Mouse (Mus musculus) liver (tissue): ENCODE results near the gene Arl4c.

ENCODE experiments used
- DNase-seq: peaks from one replicate; pipeline ENCODE4 v3.0.0-alpha.2; 2020; ENCODE audit warnings: mixed read lengths

The Arl4c gene

GRCm38 (mm10) chr1:88699856-88700791, 1.9 kb downstream of the Arl4c start:
- peak; percentile 15 for DNase-seq

DNA sequence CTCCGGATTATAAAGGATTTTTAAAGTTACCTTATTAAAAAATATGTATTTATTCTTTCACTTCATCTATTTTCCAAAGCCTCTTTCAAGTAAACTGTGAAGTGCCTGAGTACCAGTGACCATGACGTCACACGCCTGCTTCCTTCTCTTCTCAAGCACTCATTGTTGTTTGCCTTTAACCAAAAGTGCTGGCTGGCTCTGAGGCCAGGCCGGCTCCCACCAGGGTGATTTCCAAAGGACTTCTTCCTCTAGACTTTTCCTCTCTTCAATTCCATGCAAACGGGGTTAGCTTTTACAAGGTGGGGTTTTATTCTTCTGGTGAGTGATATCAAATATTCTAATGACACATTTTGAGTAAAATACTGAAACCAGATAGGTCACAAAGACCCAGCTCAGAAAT, 2.6 kb downstream of the Arl4c start:
- peak; percentile 11 for DNase-seq

GRCm38 (mm10) chr1:88698926-88699325, 3.1 kb downstream of the Arl4c start:
- DNase-seq, result no peak

GRCm38 (mm10) chr1:88698131-88698530, 3.9 kb downstream of the Arl4c start:
- DNase-seq, result no peak

DNA sequence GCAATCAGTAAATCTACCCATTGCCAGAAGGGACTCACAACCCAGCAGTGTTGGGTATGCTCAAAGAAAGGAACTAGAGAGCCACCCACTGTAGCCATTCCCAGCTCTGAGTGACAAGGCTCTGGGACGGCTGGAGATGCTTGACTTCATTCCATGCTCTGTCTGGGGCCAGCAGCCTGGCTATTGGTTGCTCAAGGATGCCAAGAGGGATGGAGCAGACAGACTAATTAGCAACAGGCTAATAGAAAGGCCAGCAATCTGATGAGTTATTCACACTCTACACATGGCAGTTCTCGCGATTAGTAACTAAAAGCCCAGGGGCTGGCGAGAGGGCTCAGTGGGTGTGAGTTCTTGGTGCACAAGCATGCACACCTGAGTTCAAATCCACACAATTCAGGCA, 5.6 kb downstream of the Arl4c start:
- no peak for DNase-seq

DNA sequence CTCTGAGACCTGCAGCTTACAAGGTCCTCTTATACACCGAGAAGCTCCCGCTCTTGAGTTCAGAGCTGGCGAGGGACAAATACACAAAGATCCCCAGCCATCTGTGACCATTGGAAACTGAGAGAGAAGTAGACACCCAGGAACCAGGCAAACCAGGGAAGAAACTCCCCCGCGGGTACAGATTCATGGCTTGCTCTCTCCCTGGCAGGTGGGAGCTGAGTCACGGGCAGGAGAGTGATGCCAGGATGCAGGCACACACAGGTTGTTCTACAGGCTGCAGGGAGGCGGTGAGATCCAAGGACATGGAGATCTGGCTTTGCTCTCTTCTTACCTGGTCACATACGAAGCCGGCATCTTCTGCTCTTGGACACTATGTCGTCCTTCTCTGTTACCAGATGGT, 7.7 kb downstream of the Arl4c start:
- no peak for DNase-seq

DNA sequence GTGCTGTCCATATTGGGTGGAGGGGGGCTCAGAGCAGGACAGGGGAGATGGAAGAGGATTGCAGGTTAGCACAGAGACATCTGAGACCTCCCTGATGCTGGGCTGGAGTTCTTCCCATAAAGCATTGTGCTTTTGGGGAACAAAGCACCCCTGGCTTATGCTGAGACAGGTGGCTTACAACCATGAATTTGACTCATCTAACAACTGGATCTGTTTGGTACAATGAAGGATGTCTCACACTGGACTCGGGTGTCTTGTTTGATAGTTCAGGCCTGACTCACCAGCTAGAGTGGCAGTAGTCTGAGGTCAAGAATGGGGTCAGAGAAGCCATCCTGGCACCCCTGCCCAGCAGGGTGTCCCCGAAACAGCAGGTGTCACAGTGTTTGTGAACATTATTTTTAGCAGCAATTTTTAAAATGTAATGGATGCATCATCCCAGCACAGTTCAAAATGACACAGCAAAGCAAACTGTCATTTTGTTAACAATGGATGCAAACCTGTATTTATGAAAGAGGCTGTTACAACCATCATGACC, 9.7 kb downstream of the Arl4c start:
- no peak for DNase-seq

GRCm38 (mm10) chr1:88690601-88691000, 11.4 kb downstream of the Arl4c start:
- DNase-seq, result no peak

GRCm38 (mm10) chr1:88684765-88685164, 17.3 kb downstream of the Arl4c start:
- no peak for DNase-seq

- no peak for DNase-seq
Measured at GRCm38 (mm10) chr1:88681596-88681995, 20.4 kb downstream of the Arl4c start.

- DNase-seq, result no peak
Measured at GRCm38 (mm10) chr1:88680804-88681203, 21.2 kb downstream of the Arl4c start.

DNA sequence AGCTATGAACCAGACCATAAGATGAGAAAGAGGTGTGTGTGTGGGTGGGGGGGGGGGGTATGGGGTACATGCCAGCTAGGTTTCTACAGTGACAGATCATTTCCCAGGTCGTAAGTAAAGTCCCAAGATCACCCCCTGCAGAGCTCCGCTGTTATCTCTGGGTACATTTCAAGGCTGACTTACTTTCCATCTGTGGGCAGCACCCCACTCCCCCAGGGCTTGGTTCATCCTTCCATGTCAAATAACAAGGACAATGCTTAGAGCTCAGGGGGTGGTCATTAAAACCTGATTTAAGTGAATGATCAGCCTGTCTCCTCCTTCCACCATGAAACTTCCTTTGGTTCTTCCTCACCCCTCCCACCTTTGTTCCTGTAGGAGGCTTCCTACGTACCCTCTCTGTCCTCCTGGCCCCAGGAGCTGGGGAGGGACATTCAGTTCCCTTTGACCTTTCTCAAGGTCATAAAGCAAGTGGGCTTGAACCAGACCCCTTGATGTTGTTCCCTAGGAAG, 23.7 kb downstream of the Arl4c start:
- DNase-seq, result no peak

GRCm38 (mm10) chr1:88670807-88671206, 31.2 kb downstream of the Arl4c start:
- DNase-seq, result no peak

DNA sequence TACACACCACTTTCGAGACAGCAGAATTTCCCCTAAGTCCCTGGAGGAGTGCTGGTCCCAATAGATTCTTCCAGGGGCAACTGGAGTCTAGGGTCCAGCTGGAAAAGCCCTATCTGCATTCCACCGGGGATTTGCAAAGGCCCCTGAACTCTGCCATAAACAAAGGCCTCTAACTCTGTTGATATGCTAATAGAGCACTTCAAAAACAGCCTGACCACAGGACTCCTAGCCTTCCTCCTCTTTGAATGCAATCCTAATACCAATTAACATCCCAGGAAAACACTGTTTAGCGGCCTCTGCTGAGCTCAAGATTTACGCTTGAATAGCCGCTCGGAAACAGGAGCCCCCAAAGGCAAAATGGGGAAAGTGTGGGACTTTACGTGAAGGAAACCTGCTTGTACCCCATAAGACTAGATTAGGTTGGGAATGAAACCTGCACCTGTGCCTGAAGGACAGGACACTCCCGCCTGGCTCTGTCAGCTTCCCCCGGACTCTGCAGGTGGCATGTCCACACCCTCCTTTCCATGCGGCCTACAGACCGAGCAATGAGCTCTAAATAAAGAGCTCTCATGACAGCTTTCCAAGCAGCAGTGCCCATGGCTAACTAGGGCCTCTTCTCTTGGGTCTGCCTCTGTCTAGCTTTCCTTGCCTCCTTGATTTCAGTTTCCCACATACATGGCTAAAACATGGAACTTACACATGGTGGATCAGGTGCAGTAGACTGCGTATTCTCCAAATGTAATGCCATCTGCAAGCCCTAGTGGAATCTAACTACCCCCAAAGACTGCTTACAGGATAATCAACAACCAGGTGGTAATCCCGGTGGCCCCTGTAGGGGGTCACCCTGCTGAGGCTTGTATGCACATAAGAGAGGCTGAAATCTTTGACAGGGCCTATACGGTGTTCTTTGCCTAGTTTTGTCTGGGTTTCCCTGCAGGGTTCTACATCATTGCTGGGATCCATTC, 32.9 kb downstream of the Arl4c start:
- DNase-seq, result no peak

GRCm38 (mm10) chr1:88668353-88668752, 33.7 kb downstream of the Arl4c start:
- no peak for DNase-seq

DNA sequence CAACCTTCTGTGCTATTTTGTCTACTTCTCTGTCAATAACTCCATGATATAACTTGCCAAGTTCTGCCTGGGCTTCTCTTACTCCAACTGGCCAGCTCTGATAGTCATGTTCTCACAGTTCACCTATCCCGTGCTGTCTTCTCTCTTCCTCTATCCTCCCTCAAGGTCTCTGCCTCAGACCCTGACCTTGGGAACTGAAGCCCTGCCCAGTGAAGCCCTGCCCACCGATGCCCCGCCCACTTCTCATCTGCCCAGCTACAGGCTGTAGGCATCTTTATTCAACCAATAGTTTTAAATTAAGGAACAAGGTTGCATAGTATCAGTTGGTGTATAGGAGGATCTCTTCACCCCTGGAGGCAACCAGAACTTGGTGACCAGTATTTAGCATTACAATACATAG, 37.4 kb downstream of the Arl4c start:
- DNase-seq, result no peak

GRCm38 (mm10) chr1:88662736-88663135, 39.3 kb downstream of the Arl4c start:
- DNase-seq, result no peak

DNA sequence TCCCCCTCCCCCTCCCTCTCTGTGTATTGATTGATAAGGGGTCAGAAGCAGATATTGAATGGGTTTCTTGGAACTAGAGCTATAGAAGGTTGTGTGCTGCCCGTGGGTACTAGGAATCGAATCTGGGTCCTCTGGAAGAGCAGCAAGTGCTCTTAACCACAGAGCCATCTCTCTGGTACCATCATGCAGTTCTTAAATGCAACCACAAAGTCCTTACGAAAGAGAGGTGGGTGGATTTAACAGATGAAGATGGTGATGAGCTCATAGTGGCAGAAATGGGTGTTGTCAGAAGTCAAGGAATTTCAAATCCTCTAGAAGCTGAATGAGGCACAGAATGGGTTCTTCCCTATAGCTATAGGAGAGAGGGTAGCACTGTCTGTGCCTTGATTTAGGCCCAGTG, 40.8 kb downstream of the Arl4c start:
- DNase-seq, result no peak

DNA sequence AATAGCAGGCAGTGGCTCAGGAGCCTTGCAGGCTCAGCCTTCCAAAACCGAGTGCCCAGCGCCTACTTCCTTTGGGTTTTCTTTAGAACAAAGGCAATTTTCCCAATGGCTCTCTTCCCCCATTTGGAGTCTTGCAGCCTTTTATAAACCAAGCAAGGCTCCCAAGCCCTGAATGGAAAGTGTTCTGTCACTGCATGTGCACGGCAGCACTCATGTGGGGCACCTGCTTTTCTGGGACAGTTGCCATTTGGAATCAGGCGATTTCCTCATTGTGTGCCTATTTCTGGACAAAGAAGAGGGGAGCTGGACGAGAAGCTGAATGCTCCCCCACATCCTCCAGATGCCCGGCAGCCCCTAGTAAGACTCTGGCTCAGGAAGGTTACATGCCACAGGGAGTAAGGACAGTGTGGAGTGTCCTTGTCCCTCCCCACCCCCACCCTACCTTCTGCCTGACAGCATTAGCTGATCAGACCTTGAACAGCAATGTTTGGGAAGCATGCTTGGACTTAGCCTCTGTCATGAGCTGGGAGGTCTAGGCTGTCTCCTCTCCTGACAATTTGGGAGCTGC, 43.6 kb downstream of the Arl4c start:
- no peak for DNase-seq

- DNase-seq, result no peak
Measured at GRCm38 (mm10) chr1:88656096-88656480, 45.9 kb downstream of the Arl4c start.

GRCm38 (mm10) chr1:88655473-88656095, 46.4 kb downstream of the Arl4c start:
- no peak for DNase-seq
